Mouse (Mus musculus) heart, embryonic 15.5 days (tissue): ENCODE measurements at regions not wholly inside any gene's neighbourhood (a gene's known extent, or its start where the extent isn't known, plus 50 kb on each side); places are given as distances from the start of the nearest gene placed in this dataset.

Experiments
- ATAC-seq: fragments of 200-750 bp; cut with Nextera tagmentation; replicated peaks from 2 replicates; pipeline ENCODE4 v1.8.0; 2017; ENCODE audit warnings: low read depth, moderate TSS enrichment; ENCODE audit not compliant: insufficient number of reproducible peaks, insufficient read depth, low FRiP score
- H3K27ac ChIP-seq: fragments of 300-500 bp; sonication (generic); 2 replicates; pipeline ENCODE4 v1.5.1; 2015; ENCODE audit warnings: mild to moderate bottlenecking, inconsistent platforms
- H3K27me3 ChIP-seq: fragments of 300-500 bp; sonication (generic); 2 replicates; pipeline ENCODE4 v1.6.1; 2015; ENCODE audit warnings: inconsistent platforms
- H3K36me3 ChIP-seq: fragments of 300-500 bp; sonication (generic); 2 replicates; pipeline ENCODE4 v1.6.1; 2015; ENCODE audit warnings: mild to moderate bottlenecking, inconsistent platforms
- H3K4me1 ChIP-seq: fragments of 300-500 bp; sonication (generic); replicated peaks from 2 replicates; pipeline ENCODE4 v1.6.1; 2015; ENCODE audit warnings: inconsistent platforms
- H3K4me2 ChIP-seq: fragments of 300-500 bp; sonication (generic); 2 replicates; pipeline ENCODE4 v1.6.1; 2015; ENCODE audit warnings: inconsistent platforms, mild to moderate bottlenecking, moderate library complexity
- H3K4me3 ChIP-seq: fragments of 300-500 bp; sonication (generic); 2 replicates; pipeline ENCODE4 v1.5.1; 2015; ENCODE audit warnings: mild to moderate bottlenecking, inconsistent platforms
- H3K9ac ChIP-seq: fragments of 300-500 bp; sonication (generic); 2 replicates; pipeline ENCODE4 v1.6.1; 2015; ENCODE audit warnings: mild to moderate bottlenecking, inconsistent platforms
- H3K9me3 ChIP-seq: fragments of 300-500 bp; sonication (generic); replicated peaks from 2 replicates; pipeline ENCODE4 v1.6.1; 2016; ENCODE audit warnings: inconsistent platforms
- WGBS: fragments of 180-500 bp; shearing (Covaris S2); methylation state at CpG from one replicate; pipeline ENCODE4 v1.1.7; 2015; ENCODE audit warnings: mixed read lengths; 5-methylcytosine and 5-hydroxymethylcytosine counted together

DNA sequence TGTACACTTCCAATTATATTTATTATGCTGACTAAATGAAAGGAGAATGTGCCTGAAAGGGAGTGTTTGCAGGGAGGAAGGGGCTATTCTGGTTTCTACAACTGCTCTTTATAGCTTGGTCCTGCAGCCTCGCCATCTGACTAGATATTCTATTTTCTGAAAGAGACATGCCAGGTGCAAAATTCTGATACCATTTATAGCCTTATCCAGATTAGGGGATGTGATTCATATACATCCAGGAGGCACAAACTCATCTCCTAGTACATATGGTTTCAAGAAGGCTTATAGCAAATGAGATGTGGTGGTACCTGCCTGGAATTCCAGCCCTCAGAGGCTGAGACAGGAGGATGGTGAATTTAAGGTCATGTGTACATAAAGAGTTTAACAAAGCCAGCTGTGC lies 352.6 kb upstream of the Castor2 start:
- no peak overlapping the region for H3K27ac ChIP-seq
- no peak overlapping the region for H3K4me2 ChIP-seq
- H3K27me3 ChIP-seq, result no peaks in the 10 kb centered on the region
- no peak overlapping the region for H3K4me3 ChIP-seq
- H3K9ac ChIP-seq, result no peak overlapping the region
- WGBS, result 86% methylated on average over 1 of the region's 1 CpGs
- ATAC-seq, result no peak
- H3K9me3 ChIP-seq, result no peaks in the 10 kb centered on the region
- H3K36me3 ChIP-seq, result no peaks in the 10 kb centered on the region
- no peaks in the 10 kb centered on the region for H3K4me1 ChIP-seq

DNA sequence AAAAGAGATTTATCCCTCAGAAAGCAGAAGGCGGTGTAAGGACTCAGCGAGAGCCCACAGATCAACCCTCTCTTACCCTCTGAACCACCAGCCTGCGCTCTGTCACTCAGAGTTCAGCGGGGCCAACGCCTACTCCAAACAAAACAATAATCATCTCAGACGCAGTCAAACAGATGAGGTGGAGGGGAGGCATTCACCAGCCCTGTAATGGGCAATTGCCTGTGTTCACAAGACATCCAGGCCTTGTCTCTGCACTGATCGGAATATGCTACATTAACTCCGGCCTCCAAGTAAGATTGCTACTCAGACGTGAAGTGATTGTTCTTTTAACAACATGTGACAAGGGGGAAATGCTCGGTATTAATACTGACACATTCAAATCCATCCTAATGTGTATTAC lies 353.1 kb upstream of the Castor2 start:
- no peak for ATAC-seq
- Histone ChIP-seq H3K4me2 (no peak overlapping the region), H3K36me3 (no peaks in the 10 kb centered on the region), H3K9ac (no peak overlapping the region), H3K27me3 (no peaks in the 10 kb centered on the region), H3K4me3 (no peak overlapping the region), H3K9me3 (no peaks in the 10 kb centered on the region), H3K27ac (no peak overlapping the region), H3K4me1 (no peaks in the 10 kb centered on the region)
- 71% methylated on average over 10 of the region's 10 CpGs for WGBS

DNA sequence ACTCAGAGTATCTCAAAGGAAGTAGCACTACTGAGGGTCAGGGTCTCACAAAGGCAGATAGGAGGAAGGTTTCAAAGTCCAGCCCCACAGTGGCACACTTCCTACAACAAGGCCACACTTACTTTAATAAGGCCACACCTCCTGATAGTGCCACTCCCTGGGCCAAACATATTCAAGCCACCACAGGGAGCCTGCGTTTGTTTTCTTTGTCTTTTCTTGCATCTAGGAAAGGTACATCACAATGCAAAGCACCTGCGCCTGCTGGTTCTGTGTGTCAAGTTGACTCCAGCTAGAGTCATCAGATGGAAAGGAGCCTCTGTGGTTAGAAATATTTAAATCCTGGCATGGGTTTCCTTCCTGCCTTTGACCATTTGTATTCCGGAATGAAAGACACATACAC lies 355.4 kb upstream of the Castor2 start:
- Histone ChIP-seq H3K4me1 (no peaks in the 10 kb centered on the region), H3K9me3 (no peaks in the 10 kb centered on the region), H3K27ac (no peak overlapping the region), H3K4me2 (no peak overlapping the region), H3K36me3 (no peaks in the 10 kb centered on the region), H3K4me3 (no peak overlapping the region), H3K27me3 (no peaks in the 10 kb centered on the region), H3K9ac (no peak overlapping the region)
- ATAC-seq, result no peak
- 85% methylated on average over 3 of the region's 3 CpGs for WGBS

DNA sequence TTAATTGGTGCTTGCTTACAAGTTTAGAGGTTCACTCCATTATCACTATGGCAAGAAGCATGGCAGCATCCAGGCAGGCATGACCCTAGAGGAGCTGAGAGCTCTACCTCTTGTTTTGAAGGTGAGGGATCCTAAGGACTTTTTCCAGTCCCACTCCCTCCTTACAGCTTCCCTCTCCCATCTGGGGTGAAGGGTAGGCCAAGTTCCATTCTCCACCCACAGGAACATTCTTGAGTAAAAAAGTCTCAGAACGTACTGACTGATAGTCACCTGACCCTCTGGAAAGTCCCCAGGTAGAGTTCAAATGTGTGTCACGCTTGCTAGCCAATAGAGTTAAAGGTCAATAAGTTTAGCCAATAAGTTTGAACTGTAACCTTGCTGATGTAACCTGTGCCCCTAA lies 355.9 kb upstream of the Castor2 start:
- no peak overlapping the region for H3K9ac ChIP-seq
- no peak overlapping the region for H3K27ac ChIP-seq
- no peaks in the 10 kb centered on the region for H3K36me3 ChIP-seq
- no peak for ATAC-seq
- no peaks in the 10 kb centered on the region for H3K4me1 ChIP-seq
- H3K27me3 ChIP-seq, result no peaks in the 10 kb centered on the region
- WGBS, result 73% methylated on average over 2 of the region's 2 CpGs
- H3K4me2 ChIP-seq, result no peak overlapping the region
- H3K9me3 ChIP-seq, result no peaks in the 10 kb centered on the region
- no peak overlapping the region for H3K4me3 ChIP-seq

DNA sequence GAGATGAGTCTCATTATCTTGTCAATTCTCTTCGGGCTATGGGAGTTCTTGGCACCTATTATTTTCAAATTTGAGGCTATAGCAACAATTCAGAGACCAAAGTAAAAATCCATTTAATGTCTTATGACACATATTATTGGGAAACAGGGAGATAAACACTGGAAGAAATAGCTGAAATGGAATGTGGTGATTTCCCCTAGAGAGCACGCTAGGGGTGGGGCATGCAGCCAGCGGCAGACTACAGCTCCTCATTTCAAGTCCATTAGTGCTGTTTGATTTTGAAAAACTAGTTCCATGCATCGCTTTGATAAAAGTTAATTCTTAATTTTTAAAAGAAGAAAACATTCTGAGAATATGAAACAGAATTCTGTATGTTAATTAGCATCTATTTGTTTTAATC lies 367.6 kb upstream of the Castor2 start:
- H3K27me3 ChIP-seq, result no peaks in the 10 kb centered on the region
- no peak overlapping the region for H3K4me2 ChIP-seq
- no peaks in the 10 kb centered on the region for H3K9me3 ChIP-seq
- no peak overlapping the region for H3K4me3 ChIP-seq
- no peaks in the 10 kb centered on the region for H3K4me1 ChIP-seq
- WGBS, result 75% methylated on average over 4 of the region's 4 CpGs
- no peak for ATAC-seq
- no peak overlapping the region for H3K9ac ChIP-seq
- H3K36me3 ChIP-seq, result no peaks in the 10 kb centered on the region
- H3K27ac ChIP-seq, result no peak overlapping the region

DNA sequence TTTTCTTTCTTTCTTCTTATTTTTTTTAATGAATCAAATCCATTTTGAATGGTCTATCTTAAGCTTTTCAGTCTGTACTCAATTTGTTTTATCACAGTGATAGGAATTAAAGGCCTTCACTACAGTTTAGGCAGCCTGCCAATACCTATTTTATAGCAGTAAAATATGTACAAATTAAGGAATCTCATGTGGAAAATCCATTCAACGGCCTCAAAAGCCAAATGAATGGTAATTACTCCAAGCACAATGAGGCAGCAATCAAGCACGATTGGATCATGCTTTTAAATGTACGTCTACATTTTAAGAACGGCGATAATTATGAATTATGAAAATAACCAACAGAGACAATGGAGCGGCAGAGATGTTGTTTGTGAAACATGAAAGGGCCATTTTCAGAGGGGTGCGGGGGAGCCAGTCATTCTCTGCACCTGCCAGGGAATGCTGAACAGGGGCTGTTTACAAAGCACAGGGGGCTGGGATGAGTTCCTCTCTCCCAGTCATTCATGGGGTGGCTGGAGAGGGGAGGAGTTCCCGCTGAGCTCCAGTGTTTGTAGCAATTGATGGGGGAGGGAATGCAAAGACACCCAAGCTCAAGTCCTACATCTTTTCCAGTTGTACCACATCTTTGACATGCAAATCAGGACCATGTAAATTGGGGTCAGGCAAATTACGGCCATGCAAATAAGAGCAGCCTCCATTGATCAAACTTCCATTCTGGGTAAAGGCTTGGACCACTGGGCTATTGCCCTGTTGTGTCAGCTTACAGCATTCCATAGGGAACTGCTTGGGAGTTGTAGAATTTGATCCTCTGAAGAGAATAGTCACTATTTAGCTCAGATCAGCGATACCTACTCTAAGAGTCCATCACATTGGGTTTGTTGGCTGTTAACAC lies 381.1 kb upstream of the Castor2 start:
- no peaks in the 10 kb centered on the region for H3K4me1 ChIP-seq
- H3K4me2 ChIP-seq, result no peak overlapping the region
- WGBS, result 63% methylated on average over 10 of the region's 10 CpGs
- no peak overlapping the region for H3K9ac ChIP-seq
- no peaks in the 10 kb centered on the region for H3K36me3 ChIP-seq
- no peak overlapping the region for H3K4me3 ChIP-seq
- H3K9me3 ChIP-seq, result no peaks in the 10 kb centered on the region
- no peak overlapping the region for H3K27ac ChIP-seq
- H3K27me3 ChIP-seq, result no peaks in the 10 kb centered on the region
- ATAC-seq, result no peak

DNA sequence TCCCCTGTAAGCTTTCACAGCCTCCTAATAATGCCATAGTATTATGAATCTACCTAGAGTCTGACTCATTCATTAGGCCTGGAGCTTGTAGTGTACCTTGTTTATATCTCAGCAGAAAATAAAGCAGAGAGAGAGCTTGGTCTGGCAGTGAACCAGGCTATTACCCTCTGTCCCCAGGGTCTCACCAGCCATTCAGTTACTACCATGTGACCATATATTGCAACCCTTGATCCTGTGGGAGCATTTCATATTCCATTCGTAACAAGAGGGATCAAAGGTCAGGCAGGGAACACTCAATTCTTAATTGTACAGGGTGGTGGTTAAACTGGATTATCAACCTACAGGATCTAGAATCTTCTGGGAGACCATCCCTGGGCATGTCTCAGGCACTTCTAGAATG lies 383.7 kb upstream of the Castor2 start:
- no peak overlapping the region for H3K4me3 ChIP-seq
- no peaks in the 10 kb centered on the region for H3K4me1 ChIP-seq
- no peaks in the 10 kb centered on the region for H3K36me3 ChIP-seq
- H3K9me3 ChIP-seq, result no peaks in the 10 kb centered on the region
- WGBS, result 89% methylated on average over 1 of the region's 1 CpGs
- no peak overlapping the region for H3K4me2 ChIP-seq
- no peak overlapping the region for H3K9ac ChIP-seq
- H3K27ac ChIP-seq, result no peak overlapping the region
- no peak for ATAC-seq
- H3K27me3 ChIP-seq, result no peaks in the 10 kb centered on the region

DNA sequence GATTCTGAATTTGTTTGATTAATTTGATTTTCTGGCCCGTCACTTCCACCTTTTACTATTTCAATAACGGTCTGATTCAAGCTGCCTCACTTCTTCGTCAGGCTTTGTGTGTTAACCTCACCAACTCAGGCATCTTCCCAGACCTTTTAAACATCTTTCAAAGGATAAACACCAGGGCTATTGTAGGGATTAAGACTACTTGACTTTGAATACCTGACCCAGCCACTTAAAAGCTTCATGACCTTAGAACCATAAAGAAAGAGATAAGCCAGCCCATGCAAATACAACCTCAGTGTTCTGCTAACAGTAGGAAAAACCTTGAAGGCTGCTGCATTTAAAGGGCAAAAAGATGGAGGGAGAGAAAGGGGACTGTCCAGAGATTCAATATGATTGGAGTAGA lies 386.9 kb upstream of the Castor2 start:
- Histone ChIP-seq H3K9ac (no peak overlapping the region), H3K27me3 (no peaks in the 10 kb centered on the region), H3K4me3 (no peak overlapping the region), H3K4me1 (no peaks in the 10 kb centered on the region), H3K27ac (no peak overlapping the region), H3K9me3 (no peaks in the 10 kb centered on the region), H3K36me3 (no peaks in the 10 kb centered on the region), H3K4me2 (no peak overlapping the region)
- ATAC-seq, result no peak
- 64% methylated on average over 3 of the region's 3 CpGs for WGBS

DNA sequence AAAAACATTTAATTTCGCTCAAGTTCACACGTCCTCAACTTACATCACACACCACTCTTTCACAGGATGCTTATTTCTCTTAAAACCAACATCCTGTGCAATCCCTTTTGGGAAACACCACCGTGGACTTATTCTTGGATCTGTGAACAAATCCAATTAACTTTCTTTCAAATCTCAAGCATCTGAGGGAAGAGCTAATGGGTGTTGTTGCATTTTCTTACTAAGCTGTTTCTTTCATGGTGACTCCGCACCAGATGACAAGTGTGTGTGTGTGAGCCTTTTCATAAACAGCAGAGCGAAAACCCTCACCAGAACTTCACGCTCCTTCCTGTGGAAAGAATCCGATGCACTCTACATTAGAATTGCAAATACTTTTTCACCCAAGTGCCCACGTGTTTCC lies 390.6 kb upstream of the Castor2 start:
- Histone ChIP-seq H3K27ac (no peak overlapping the region), H3K27me3 (no peaks in the 10 kb centered on the region), H3K36me3 (no peaks in the 10 kb centered on the region), H3K4me2 (no peak overlapping the region), H3K9me3 (no peaks in the 10 kb centered on the region), H3K9ac (no peak overlapping the region), H3K4me1 (no peaks in the 10 kb centered on the region), H3K4me3 (no peak overlapping the region)
- WGBS, result 74% methylated on average over 8 of the region's 8 CpGs
- no peak for ATAC-seq

DNA sequence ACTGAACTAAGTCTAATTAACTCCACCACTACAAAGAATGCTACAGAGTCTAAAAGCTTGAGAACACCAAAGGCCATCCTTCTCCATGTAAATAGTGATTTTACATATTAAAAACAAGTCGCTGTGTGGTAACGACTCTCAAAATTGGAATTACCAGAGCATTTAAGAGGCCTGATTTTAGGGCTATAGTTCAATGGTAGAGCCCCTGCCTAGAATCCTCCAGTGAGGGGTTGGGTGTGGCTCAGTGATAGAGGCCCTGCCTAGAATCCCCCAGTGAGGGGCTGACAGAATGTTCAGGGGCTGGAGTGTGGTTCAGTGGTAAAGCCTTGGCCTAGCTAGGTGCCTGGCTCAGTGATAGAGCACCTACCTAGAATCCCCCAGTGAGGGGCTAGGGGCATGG lies 413.3 kb upstream of the Castor2 start:
- Histone ChIP-seq H3K4me1 (no peaks in the 10 kb centered on the region), H3K27me3 (no peaks in the 10 kb centered on the region), H3K4me3 (no peak overlapping the region), H3K9ac (no peak overlapping the region), H3K9me3 (no peaks in the 10 kb centered on the region), H3K36me3 (no peaks in the 10 kb centered on the region), H3K27ac (no peak overlapping the region), H3K4me2 (no peak overlapping the region)
- WGBS, result 91% methylated on average over 2 of the region's 2 CpGs
- no peak for ATAC-seq

DNA sequence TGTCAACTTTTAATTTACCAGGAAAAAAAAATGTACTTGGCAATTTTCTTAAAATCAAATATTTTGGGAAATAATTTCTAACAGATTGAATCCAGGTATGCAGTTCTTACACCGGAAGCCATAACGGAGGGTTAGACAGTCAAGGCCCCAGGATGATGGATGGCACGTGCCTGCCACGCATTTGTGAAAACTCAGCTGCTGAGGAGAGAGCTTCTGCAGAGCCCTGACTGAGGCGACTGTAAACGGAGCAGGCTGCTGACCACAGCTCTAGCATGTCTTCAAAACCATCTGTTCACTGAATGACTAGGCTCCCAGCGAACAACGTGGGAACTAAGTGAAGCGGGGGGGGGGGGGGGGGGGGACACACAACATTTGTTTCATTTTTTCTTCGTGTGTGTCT lies 416.5 kb upstream of the Castor2 start:
- no peak overlapping the region for H3K4me3 ChIP-seq
- 37% methylated on average over 9 of the region's 10 CpGs for WGBS
- H3K9me3 ChIP-seq, result no peaks in the 10 kb centered on the region
- no peaks in the 10 kb centered on the region for H3K27me3 ChIP-seq
- no peak for ATAC-seq
- no peak overlapping the region for H3K27ac ChIP-seq
- H3K36me3 ChIP-seq, result no peaks in the 10 kb centered on the region
- no peaks in the 10 kb centered on the region for H3K4me1 ChIP-seq
- H3K9ac ChIP-seq, result no peak overlapping the region
- no peak overlapping the region for H3K4me2 ChIP-seq

DNA sequence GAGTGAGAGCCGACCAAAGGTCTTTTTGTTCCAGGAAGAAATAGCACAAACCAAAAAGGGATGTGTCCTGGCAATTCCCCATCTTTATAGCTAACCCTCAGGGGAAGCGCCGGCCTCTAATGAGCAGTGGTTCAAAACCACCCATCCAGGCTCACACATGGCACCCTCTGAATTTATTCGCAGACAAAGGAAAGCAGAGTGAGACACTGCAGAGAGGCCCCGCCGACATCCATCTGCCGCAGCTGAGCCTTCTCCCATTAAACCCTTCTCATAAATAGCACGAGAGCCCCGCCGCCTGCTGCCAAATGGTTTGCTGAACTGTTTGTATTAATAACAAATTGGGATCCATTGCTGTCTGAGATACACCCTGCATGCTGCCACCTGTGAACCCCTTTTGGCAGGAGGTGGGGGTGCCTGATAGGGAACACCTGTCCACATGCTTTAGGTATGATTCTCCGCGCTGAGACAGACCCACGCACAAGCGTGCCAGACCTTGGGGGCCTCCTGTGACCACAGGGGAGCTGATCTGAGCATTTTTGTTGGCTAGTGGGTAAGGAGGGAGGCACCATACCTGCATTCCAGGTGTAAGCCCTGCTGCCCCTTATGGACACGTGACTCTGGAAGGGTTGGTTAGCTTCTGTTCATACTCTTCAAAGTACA lies 422.6 kb upstream of the Castor2 start:
- H3K9me3 ChIP-seq, result no peaks in the 10 kb centered on the region
- WGBS, result 82% methylated on average over 15 of the region's 15 CpGs
- no peaks in the 10 kb centered on the region for H3K27me3 ChIP-seq
- no peak overlapping the region for H3K27ac ChIP-seq
- no peak overlapping the region for H3K4me3 ChIP-seq
- ATAC-seq, result no peak
- no peak overlapping the region for H3K9ac ChIP-seq
- H3K4me1 ChIP-seq, result no peaks in the 10 kb centered on the region; the same call in 1 of the 2 replicates
- H3K36me3 ChIP-seq, result no peaks in the 10 kb centered on the region
- H3K4me2 ChIP-seq, result no peak overlapping the region
